Mouse (Mus musculus): ENCODE results near the gene Eepd1. TPM values are rescaled to one million over a fixed set of nuclear protein-coding genes. Genes with fewer than 3 reads are reported as not detected.

The Eepd1 gene
- polyA plus RNA-seq, 1 experiment from 2014 or later = 16.8 TPM

GRCm38 (mm10) chr9:25486246-25486807, 5.0 kb downstream of the Eepd1 start:
- ATAC-seq (ENCODE audit: low FRiP score, low TSS enrichment) = no peak
- 70% methylated on average over 9 of the region's 9 CpGs for WGBS
- no peaks in the 10 kb centered on the region for H3K9me3 ChIP-seq (ENCODE audit: control insufficient read depth, low read length)

DNA sequence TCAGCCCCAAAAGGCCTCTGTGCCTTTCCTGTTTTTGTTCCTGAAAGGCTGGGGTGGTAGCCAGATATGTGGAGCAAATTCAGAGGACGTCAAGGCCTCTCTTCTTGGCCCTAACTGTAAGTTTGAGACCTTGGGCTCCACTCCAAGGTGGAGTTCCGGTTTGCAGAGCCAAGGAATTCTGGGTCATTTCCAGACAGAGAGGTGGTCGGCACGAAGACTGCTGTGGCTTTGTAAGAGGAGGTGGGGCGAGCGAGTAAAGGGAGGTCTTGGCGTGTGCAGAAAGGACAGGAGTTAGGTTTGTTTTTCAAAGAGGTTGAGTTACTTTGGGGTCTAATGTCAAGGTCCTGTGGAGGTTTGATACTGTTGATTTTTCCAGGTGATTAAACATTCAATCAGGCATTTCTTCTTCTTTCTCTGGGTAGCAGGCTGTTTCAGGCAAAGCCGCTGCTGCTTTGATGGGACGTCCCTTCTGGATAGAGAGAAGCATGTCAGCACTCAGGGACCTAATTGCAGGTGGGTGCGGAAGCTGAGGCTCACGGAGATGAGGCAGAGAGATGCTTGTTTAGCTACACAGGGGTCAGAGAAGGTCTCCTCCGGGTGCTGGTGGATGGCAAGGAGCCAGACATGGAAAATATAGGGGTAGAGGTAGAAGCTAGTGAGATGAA, 6.2 kb downstream of the Eepd1 start:
- TF ChIP-seq CTCF (IDR thresholded peaks at IDR 0.05; ENCODE audit: low read depth) (no peak), EP300 (optimal IDR thresholded peaks at IDR 0.05) (no peak)
- Histone ChIP-seq H3K9me3 (ENCODE audit: control insufficient read depth, low read length) (no peaks in the 10 kb centered on the region), H3K9ac (ENCODE audit: low read length) (no peak overlapping the region), H3K4me2 (replicated peaks; ENCODE audit: low read depth) (no peak overlapping the region), H3K4me3 (ENCODE audit: low read depth, low read length) (no peak overlapping the region), H3K27ac (replicated peaks) (no peak overlapping the region), H3K27me3 (ENCODE audit: control insufficient read depth, insufficient read depth, low read length) (no peaks in the 10 kb centered on the region), H3K36me3 (ENCODE audit: control insufficient read depth, insufficient read depth, low read length) (no peaks in the 10 kb centered on the region), H3K4me1 (replicated peaks; ENCODE audit: control insufficient read depth, insufficient read depth) (peaks cover 12% of the 10 kb centered on the region)
- DNase-seq (ENCODE audit: low spot score) = no peak
- 49% methylated on average over 12 of the region's 12 CpGs for WGBS
- no peak for ATAC-seq (ENCODE audit: low FRiP score, low TSS enrichment)

More at GRCm38 (mm10) chr9:25486246-25486807, 5.0 kb downstream of the Eepd1 start:
- Histone ChIP-seq H3K4me2 (replicated peaks; ENCODE audit: low read depth) (no peak overlapping the region), H3K4me3 (ENCODE audit: low read depth, low read length) (no peak overlapping the region), H3K9ac (ENCODE audit: low read length) (no peak overlapping the region), H3K27ac (replicated peaks) (0 out of 2 replicates have a peak overlapping the region, but pooled peaks have one; percentile 2), H3K4me1 (replicated peaks; ENCODE audit: control insufficient read depth, insufficient read depth) (peaks cover 12% of the 10 kb centered on the region), H3K36me3 (ENCODE audit: control insufficient read depth, insufficient read depth, low read length) (no peaks in the 10 kb centered on the region), H3K27me3 (ENCODE audit: control insufficient read depth, insufficient read depth, low read length) (no peaks in the 10 kb centered on the region)
- TF ChIP-seq EP300 (optimal IDR thresholded peaks at IDR 0.05) (no peak), CTCF (IDR thresholded peaks at IDR 0.05; ENCODE audit: low read depth) (no peak)
- no peak for DNase-seq (ENCODE audit: low spot score)

- H3K4me1 ChIP-seq (replicated peaks; ENCODE audit: control insufficient read depth, insufficient read depth) = peaks cover 7% of the 10 kb centered on the region; the same call in 1 of the 2 replicates
- H3K4me2 ChIP-seq (replicated peaks; ENCODE audit: low read depth) = no peak overlapping the region
- WGBS = 68% methylated on average over 9 of the region's 9 CpGs
- no peak overlapping the region for H3K27ac ChIP-seq (replicated peaks)
- no peaks in the 10 kb centered on the region for H3K36me3 ChIP-seq (ENCODE audit: control insufficient read depth, insufficient read depth, low read length)
- no peak overlapping the region for H3K4me3 ChIP-seq (ENCODE audit: low read depth, low read length)
- ATAC-seq (ENCODE audit: low FRiP score, low TSS enrichment) = peak; percentile 86
- TF ChIP-seq EP300 (optimal IDR thresholded peaks at IDR 0.05) (no peak), CTCF (IDR thresholded peaks at IDR 0.05; ENCODE audit: low read depth) (no peak)
- no peak overlapping the region for H3K9ac ChIP-seq (ENCODE audit: low read length)
- peak; percentile 43 for DNase-seq (ENCODE audit: low spot score)
- H3K27me3 ChIP-seq (ENCODE audit: control insufficient read depth, insufficient read depth, low read length) = no peaks in the 10 kb centered on the region
- H3K9me3 ChIP-seq (ENCODE audit: control insufficient read depth, low read length) = no peaks in the 10 kb centered on the region
Measured at GRCm38 (mm10) chr9:25488581-25488980, 7.2 kb downstream of the Eepd1 start.

DNA sequence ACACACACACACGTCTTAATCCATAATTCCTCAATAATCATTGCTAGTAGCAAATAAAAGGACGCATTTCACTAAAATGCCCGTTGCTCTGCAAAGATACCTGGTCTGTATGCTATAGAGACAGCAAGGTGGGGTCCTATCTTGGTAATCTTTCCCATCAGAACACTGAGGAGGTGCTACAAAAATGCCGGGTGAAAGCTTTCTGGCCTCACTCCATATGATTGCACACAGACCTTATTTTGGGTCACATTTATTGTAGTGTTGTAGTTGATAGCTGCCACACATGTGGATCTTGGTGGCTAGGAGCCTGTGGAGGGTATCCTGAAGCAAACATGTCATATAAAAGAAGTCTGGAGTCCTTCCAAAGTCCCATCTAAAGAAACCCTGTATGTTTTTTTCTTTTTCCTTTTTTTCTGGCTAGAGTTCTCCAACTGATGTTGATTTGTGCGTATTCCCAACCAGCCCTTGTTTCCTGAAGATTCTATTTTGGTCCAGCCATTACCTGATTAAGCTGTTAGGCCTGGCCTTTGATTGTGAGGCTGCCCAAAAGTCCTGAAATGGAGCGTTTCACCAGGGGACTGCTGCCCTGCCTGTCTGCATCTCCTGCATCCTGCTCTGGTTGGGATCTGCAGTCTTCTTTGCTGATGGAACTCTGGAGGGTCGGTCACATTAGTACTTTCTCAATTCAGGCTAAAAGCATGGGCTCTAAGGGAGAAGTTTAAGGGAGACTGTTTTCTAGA, 8.0 kb downstream of the Eepd1 start:
- Histone ChIP-seq H3K4me3 (ENCODE audit: low read depth, low read length) (no peak overlapping the region), H3K9ac (ENCODE audit: low read length) (no peak overlapping the region), H3K36me3 (ENCODE audit: control insufficient read depth, insufficient read depth, low read length) (no peaks in the 10 kb centered on the region), H3K4me2 (replicated peaks; ENCODE audit: low read depth) (no peak overlapping the region), H3K4me1 (replicated peaks; ENCODE audit: control insufficient read depth, insufficient read depth) (peaks cover 7% of the 10 kb centered on the region; the same call in 1 of the 2 replicates), H3K27ac (replicated peaks) (no peak overlapping the region), H3K27me3 (ENCODE audit: control insufficient read depth, insufficient read depth, low read length) (no peaks in the 10 kb centered on the region), H3K9me3 (ENCODE audit: control insufficient read depth, low read length) (no peaks in the 10 kb centered on the region)
- DNase-seq (ENCODE audit: low spot score) = peak; percentile 8
- no peak for ATAC-seq (ENCODE audit: low FRiP score, low TSS enrichment)
- 80% methylated on average over 7 of the region's 7 CpGs for WGBS
- TF ChIP-seq CTCF (IDR thresholded peaks at IDR 0.05; ENCODE audit: low read depth) (no peak), EP300 (optimal IDR thresholded peaks at IDR 0.05) (no peak)

- H3K27ac ChIP-seq (replicated peaks) = no peak overlapping the region
- WGBS = 72% methylated on average over 13 of the region's 13 CpGs
- no peak overlapping the region for H3K9ac ChIP-seq (ENCODE audit: low read length)
- TF ChIP-seq CTCF (IDR thresholded peaks at IDR 0.05; ENCODE audit: low read depth) (no peak), EP300 (optimal IDR thresholded peaks at IDR 0.05) (no peak)
- no peaks in the 10 kb centered on the region for H3K27me3 ChIP-seq (ENCODE audit: control insufficient read depth, insufficient read depth, low read length)
- DNase-seq (ENCODE audit: low spot score) (peak; percentile 7), ATAC-seq (ENCODE audit: low FRiP score, low TSS enrichment) (no peak)
- peaks cover 5% of the 10 kb centered on the region; the same call in 1 of the 2 replicates for H3K4me1 ChIP-seq (replicated peaks; ENCODE audit: control insufficient read depth, insufficient read depth)
- H3K4me2 ChIP-seq (replicated peaks; ENCODE audit: low read depth) = no peak overlapping the region
- no peak overlapping the region for H3K4me3 ChIP-seq (ENCODE audit: low read depth, low read length)
- H3K9me3 ChIP-seq (ENCODE audit: control insufficient read depth, low read length) = no peaks in the 10 kb centered on the region
- H3K36me3 ChIP-seq (ENCODE audit: control insufficient read depth, insufficient read depth, low read length) = no peaks in the 10 kb centered on the region
Measured at GRCm38 (mm10) chr9:25490278-25491145, 9.2 kb downstream of the Eepd1 start.

All from stomach, postnatal 0 days (tissue).